Mouse (Mus musculus): ENCODE measurements around the gene Chp1.
A peak's percentile ranks its signal among the peaks of the same experiment; 100 is the strongest.
"Not testable (repeated sequence)": the region's sequence is repeated elsewhere in the genome, so short reads cannot be mapped to it uniquely, and the experiment has no call there.

Gene Chp1

GRCm38 (mm10) chr2:119547522-119548370, at the start of gene Chp1, which contains the start of gene Exd1:
Gene Chp1, plus strand, starts transcription at chr2:119547697.
Gene Exd1, minus strand, starts transcription at chr2:119547627.
- H3K36me3 ChIP-seq (ENCODE audit: insufficient read depth, low read length): no peaks in the 10 kb centered on the region
- H3K4me3 ChIP-seq (replicated peaks; ENCODE audit: low read length): peak within 1 kb of the TSS; percentile 89
- no peaks in the 10 kb centered on the region for H3K9me3 ChIP-seq (ENCODE audit: low read length)
- TF ChIP-seq NANOG (IDR thresholded peaks at IDR 0.05; ENCODE audit: borderline replicate concordance, low read length): no peak
- no peak for TF ChIP-seq CTCF (conservative IDR thresholded peaks at IDR 0.05; ENCODE audit: low read length)
- no peak for TF ChIP-seq POU5F1 (IDR thresholded peaks at IDR 0.05; ENCODE audit: borderline replicate concordance, low read length)
- H3K27me3 ChIP-seq (ENCODE audit: insufficient read depth, low read length): no peaks in the 10 kb centered on the region
- peaks cover 20% of the 10 kb centered on the region for H3K4me1 ChIP-seq (replicated peaks; ENCODE audit: low read depth, low read length)

- peaks cover 13% of the 10 kb centered on the region for H3K9me3 ChIP-seq (ENCODE audit: low read length)
- H3K4me1 ChIP-seq (replicated peaks; ENCODE audit: low read depth, low read length): no peaks in the 10 kb centered on the region; the same call in 1 of the 2 replicates
- H3K27me3 ChIP-seq (ENCODE audit: insufficient read depth, low read length): no peaks in the 10 kb centered on the region
- H3K36me3 ChIP-seq (ENCODE audit: insufficient read depth, low read length): no peaks in the 10 kb centered on the region
- H3K4me3 ChIP-seq (replicated peaks; ENCODE audit: low read length): no peak overlapping the region
- TF ChIP-seq POU5F1 (IDR thresholded peaks at IDR 0.05; ENCODE audit: borderline replicate concordance, low read length): no peak
- no peak for TF ChIP-seq CTCF (conservative IDR thresholded peaks at IDR 0.05; ENCODE audit: low read length)
- no peak for TF ChIP-seq NANOG (IDR thresholded peaks at IDR 0.05; ENCODE audit: borderline replicate concordance, low read length)
Observed at GRCm38 (mm10) chr2:119498859-119499258, 48.6 kb upstream of the Chp1 start.

- TF ChIP-seq POU5F1 (IDR thresholded peaks at IDR 0.05; ENCODE audit: borderline replicate concordance, low read length) (no peak), CTCF (conservative IDR thresholded peaks at IDR 0.05; ENCODE audit: low read length) (no peak), NANOG (IDR thresholded peaks at IDR 0.05; ENCODE audit: borderline replicate concordance, low read length) (no peak)
- no peak overlapping the region for H3K4me3 ChIP-seq (replicated peaks; ENCODE audit: low read length)
- H3K27me3 ChIP-seq (ENCODE audit: insufficient read depth, low read length): no peaks in the 10 kb centered on the region
- peaks cover 9% of the 10 kb centered on the region for H3K4me1 ChIP-seq (replicated peaks; ENCODE audit: low read depth, low read length)
- peaks cover 13% of the 10 kb centered on the region for H3K9me3 ChIP-seq (ENCODE audit: low read length)
- no peaks in the 10 kb centered on the region for H3K36me3 ChIP-seq (ENCODE audit: insufficient read depth, low read length)
Observed at GRCm38 (mm10) chr2:119500965-119501652, 46.4 kb upstream of the Chp1 start.

- no peak overlapping the region for H3K4me3 ChIP-seq (replicated peaks; ENCODE audit: low read length)
- peaks cover 19% of the 10 kb centered on the region for H3K4me1 ChIP-seq (replicated peaks; ENCODE audit: low read depth, low read length)
- H3K9me3 ChIP-seq (ENCODE audit: low read length): no peaks in the 10 kb centered on the region
- no peaks in the 10 kb centered on the region for H3K36me3 ChIP-seq (ENCODE audit: insufficient read depth, low read length)
- peak; percentile 50 for TF ChIP-seq CTCF (conservative IDR thresholded peaks at IDR 0.05; ENCODE audit: low read length)
- TF ChIP-seq NANOG (IDR thresholded peaks at IDR 0.05; ENCODE audit: borderline replicate concordance, low read length): no peak
- no peaks in the 10 kb centered on the region for H3K27me3 ChIP-seq (ENCODE audit: insufficient read depth, low read length)
Observed at GRCm38 (mm10) chr2:119507108-119507507, 40.4 kb upstream of the Chp1 start.

- H3K36me3 ChIP-seq (ENCODE audit: insufficient read depth, low read length); H3K9me3 ChIP-seq (ENCODE audit: low read length); H3K4me3 ChIP-seq (replicated peaks; ENCODE audit: low read length); H3K27me3 ChIP-seq (ENCODE audit: insufficient read depth, low read length): not testable (repeated sequence)
- peaks cover 19% of the 10 kb centered on the region for H3K4me1 ChIP-seq (replicated peaks; ENCODE audit: low read depth, low read length)
Observed at GRCm38 (mm10) chr2:119508518-119508917, 39.0 kb upstream of the Chp1 start.

GRCm38 (mm10) chr2:119510856-119511255, 36.6 kb upstream of the Chp1 start:
- H3K36me3 ChIP-seq (ENCODE audit: insufficient read depth, low read length): no peaks in the 10 kb centered on the region
- H3K27me3 ChIP-seq (ENCODE audit: insufficient read depth, low read length): no peaks in the 10 kb centered on the region
- H3K9me3 ChIP-seq (ENCODE audit: low read length): no peaks in the 10 kb centered on the region
- no peak overlapping the region for H3K4me3 ChIP-seq (replicated peaks; ENCODE audit: low read length)
- H3K4me1 ChIP-seq (replicated peaks; ENCODE audit: low read depth, low read length): peaks cover 10% of the 10 kb centered on the region
- TF ChIP-seq POU5F1 (IDR thresholded peaks at IDR 0.05; ENCODE audit: borderline replicate concordance, low read length) (no peak), CTCF (conservative IDR thresholded peaks at IDR 0.05; ENCODE audit: low read length) (no peak), NANOG (IDR thresholded peaks at IDR 0.05; ENCODE audit: borderline replicate concordance, low read length) (no peak)

- Histone ChIP-seq H3K4me1 (replicated peaks; ENCODE audit: low read depth, low read length) (peaks cover 3% of the 10 kb centered on the region; the same call in 1 of the 2 replicates), H3K27me3 (ENCODE audit: insufficient read depth, low read length) (no peaks in the 10 kb centered on the region), H3K9me3 (ENCODE audit: low read length) (no peaks in the 10 kb centered on the region), H3K36me3 (ENCODE audit: insufficient read depth, low read length) (no peaks in the 10 kb centered on the region), H3K4me3 (replicated peaks; ENCODE audit: low read length) (no peak overlapping the region)
- TF ChIP-seq POU5F1 (IDR thresholded peaks at IDR 0.05; ENCODE audit: borderline replicate concordance, low read length) (no peak), NANOG (IDR thresholded peaks at IDR 0.05; ENCODE audit: borderline replicate concordance, low read length) (no peak), CTCF (conservative IDR thresholded peaks at IDR 0.05; ENCODE audit: low read length) (peak; percentile 69)
Observed at GRCm38 (mm10) chr2:119512292-119512691, 35.2 kb upstream of the Chp1 start.

GRCm38 (mm10) chr2:119514026-119514522, 33.4 kb upstream of the Chp1 start:
- no peak for TF ChIP-seq NANOG (IDR thresholded peaks at IDR 0.05; ENCODE audit: borderline replicate concordance, low read length)
- TF ChIP-seq POU5F1 (IDR thresholded peaks at IDR 0.05; ENCODE audit: borderline replicate concordance, low read length): no peak
- no peak for TF ChIP-seq CTCF (conservative IDR thresholded peaks at IDR 0.05; ENCODE audit: low read length)
- H3K4me3 ChIP-seq (replicated peaks; ENCODE audit: low read length): no peak overlapping the region
- H3K27me3 ChIP-seq (ENCODE audit: insufficient read depth, low read length): no peaks in the 10 kb centered on the region
- no peaks in the 10 kb centered on the region for H3K4me1 ChIP-seq (replicated peaks; ENCODE audit: low read depth, low read length)
- H3K9me3 ChIP-seq (ENCODE audit: low read length): no peaks in the 10 kb centered on the region
- H3K36me3 ChIP-seq (ENCODE audit: insufficient read depth, low read length): no peaks in the 10 kb centered on the region
